Mouse (Mus musculus) intestine, postnatal 0 days (tissue): ENCODE data around the gene Hfe. TPM values are rescaled to one million over a fixed set of nuclear protein-coding genes. Genes with fewer than 3 reads are reported as not detected.
"Not testable (repeated sequence)": the region's sequence is repeated elsewhere in the genome, so short reads cannot be mapped to it uniquely, and the experiment has no call there.

Experiments used
- ATAC-seq: fragments of 200-750 bp; cut with Nextera tagmentation; 2 replicates; pipeline ENCODE4 v1.8.0; 2017; ENCODE audit warnings: mild to moderate bottlenecking, moderate TSS enrichment, moderate library complexity
- H3K27ac ChIP-seq: fragments of 300-500 bp; sonication (generic); 2 replicates; pipeline ENCODE4 v1.5.1; 2014; ENCODE audit warnings: mild to moderate bottlenecking, low read depth, low read length, moderate library complexity
- H3K27me3 ChIP-seq: fragments of 300-500 bp; sonication (generic); replicated peaks from 2 replicates; pipeline ENCODE4 v1.6.1; 2014; ENCODE audit warnings: low read length, mixed read lengths; ENCODE audit not compliant: control insufficient read depth, insufficient read depth
- H3K36me3 ChIP-seq: fragments of 300-500 bp; sonication (generic); 2 replicates; pipeline ENCODE4 v1.6.1; 2014; ENCODE audit warnings: mild to moderate bottlenecking, moderate library complexity; ENCODE audit not compliant: control insufficient read depth, insufficient read depth
- H3K4me1 ChIP-seq: fragments of 300-500 bp; sonication (generic); replicated peaks from 2 replicates; pipeline ENCODE4 v1.6.1; 2014; ENCODE audit warnings: antibody characterized with exemption, low read length, mixed read lengths; ENCODE audit not compliant: control insufficient read depth, insufficient read depth
- H3K4me2 ChIP-seq: fragments of 300-500 bp; sonication (generic); replicated peaks from 2 replicates; pipeline ENCODE4 v1.6.1; 2014; ENCODE audit warnings: low read depth, mild to moderate bottlenecking, moderate library complexity
- H3K4me3 ChIP-seq: fragments of 300-500 bp; sonication (generic); 2 replicates; pipeline ENCODE4 v1.5.1; 2014; ENCODE audit warnings: low read depth, low read length
- H3K9ac ChIP-seq: fragments of 300-500 bp; sonication (generic); 2 replicates; pipeline ENCODE4 v1.6.1; 2014; ENCODE audit warnings: mild to moderate bottlenecking, low read depth, low read length
- H3K9me3 ChIP-seq: fragments of 300-500 bp; sonication (generic); 2 replicates; pipeline ENCODE4 v1.6.1; 2016; ENCODE audit warnings: mixed run types; ENCODE audit not compliant: control insufficient read depth
- CTCF ChIP-seq: sonication (generic); IDR thresholded peaks from 2 replicates; pipeline ENCODE4 v1.5.1; 2016; ENCODE audit warnings: low read depth, mild to moderate bottlenecking, control low read depth, antibody characterized with exemption, moderate library complexity
- WGBS: fragments of 180-500 bp; shearing (Covaris S2); extraction: QIAGEN DNeasy Blood & Tissue Kit; methylation state at CpG from one replicate; pipeline ENCODE4 v1.1.7; 2014; 5-methylcytosine and 5-hydroxymethylcytosine counted together
- polyA plus RNA-seq: library from polyadenylated mRNA; unstranded; fragments of >200 nt; fragmentation: Nextera tagmentation; extraction: Ambion mirVana; gene quantifications from 2 replicates; pipeline ENCODE4 v1.2.1, GENCODE M21; 2015

Gene Hfe
- polyA plus RNA-seq, 1 experiment from 2014 or later: 12.5 TPM

GRCm38 (mm10) chr13:23730479-23730878, 19.8 kb upstream of the Hfe start:
- TF ChIP-seq CTCF: no peak
- peak overlapping the region; percentile 35 for H3K4me2 ChIP-seq
- WGBS: 17% methylated on average over 8 of the region's 8 CpGs

GRCm38 (mm10) chr13:23729706-23730105, 19.1 kb upstream of the Hfe start:
- no peak overlapping the region for H3K9ac ChIP-seq
- H3K27me3 ChIP-seq: no peaks in the 10 kb centered on the region
- H3K36me3 ChIP-seq: no peaks in the 10 kb centered on the region
- no peak overlapping the region for H3K4me2 ChIP-seq
- H3K4me3 ChIP-seq: no peak overlapping the region
- 90% methylated on average over 5 of the region's 5 CpGs for WGBS
- no peak for ATAC-seq
- no peak overlapping the region for H3K27ac ChIP-seq
- no peaks in the 10 kb centered on the region for H3K9me3 ChIP-seq
- no peak for TF ChIP-seq CTCF
- H3K4me1 ChIP-seq: no peaks in the 10 kb centered on the region

More at GRCm38 (mm10) chr13:23730479-23730878, 19.8 kb upstream of the Hfe start:
- no peaks in the 10 kb centered on the region for H3K36me3 ChIP-seq
- ATAC-seq: peak; percentile 75
- H3K4me3 ChIP-seq: no peak overlapping the region
- H3K27ac ChIP-seq: no peak overlapping the region
- H3K9ac ChIP-seq: no peak overlapping the region
- no peaks in the 10 kb centered on the region for H3K4me1 ChIP-seq
- no peaks in the 10 kb centered on the region for H3K27me3 ChIP-seq
- H3K9me3 ChIP-seq: no peaks in the 10 kb centered on the region

DNA sequence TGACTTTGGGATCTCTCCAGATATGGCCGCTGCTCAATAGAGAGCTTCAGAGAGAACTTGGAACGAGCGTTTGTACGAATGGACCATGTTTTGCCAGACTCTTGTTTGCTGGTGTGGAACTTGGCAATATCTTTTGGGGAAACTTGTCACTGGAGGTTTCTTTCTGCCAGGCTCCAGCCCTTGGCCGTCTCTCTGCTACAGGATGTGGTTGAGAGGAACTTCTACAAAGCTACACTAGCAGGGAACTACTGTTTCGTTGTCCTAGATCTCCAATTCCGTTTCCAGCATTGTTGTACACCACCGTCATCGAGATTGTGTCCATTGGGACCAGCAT, 18.5 kb upstream of the Hfe start:
- no peak overlapping the region for H3K4me3 ChIP-seq
- H3K9ac ChIP-seq: no peak overlapping the region
- no peaks in the 10 kb centered on the region for H3K27me3 ChIP-seq
- H3K27ac ChIP-seq: no peak overlapping the region
- H3K4me1 ChIP-seq: no peaks in the 10 kb centered on the region
- H3K4me2 ChIP-seq: no peak overlapping the region
- no peak for ATAC-seq
- H3K9me3 ChIP-seq: no peaks in the 10 kb centered on the region
- H3K36me3 ChIP-seq: no peaks in the 10 kb centered on the region
- no peak for TF ChIP-seq CTCF
- 92% methylated on average over 9 of the region's 9 CpGs for WGBS

- H3K9ac ChIP-seq: no peak overlapping the region
- no peak overlapping the region for H3K4me3 ChIP-seq
- 87% methylated on average over 18 of the region's 18 CpGs for WGBS
- no peaks in the 10 kb centered on the region for H3K27me3 ChIP-seq
- H3K4me2 ChIP-seq: no peak overlapping the region
- no peak overlapping the region for H3K27ac ChIP-seq
- TF ChIP-seq CTCF: no peak
- no peaks in the 10 kb centered on the region for H3K4me1 ChIP-seq
- ATAC-seq: no peak
- H3K9me3 ChIP-seq: no peaks in the 10 kb centered on the region
- no peaks in the 10 kb centered on the region for H3K36me3 ChIP-seq
Measured at GRCm38 (mm10) chr13:23728472-23729191, 18.0 kb upstream of the Hfe start.

DNA sequence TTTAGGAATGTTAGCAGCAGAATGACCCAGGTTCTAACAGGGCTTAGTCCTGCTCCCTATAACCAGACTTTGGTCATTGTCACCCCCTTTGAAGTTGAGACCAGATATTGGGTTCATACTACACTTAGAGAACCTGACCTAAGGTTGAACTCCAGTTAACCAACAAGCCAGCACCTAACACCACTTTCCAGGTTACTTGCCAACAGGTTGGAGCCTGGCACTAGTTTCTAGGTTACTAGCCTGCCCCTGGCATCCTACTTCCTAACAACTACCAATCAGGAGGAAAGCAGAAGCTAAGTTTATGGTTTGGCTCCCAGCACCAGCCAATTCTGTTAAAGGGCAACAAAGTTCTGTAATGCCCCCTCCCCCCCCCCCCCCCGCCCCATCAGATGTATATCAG, 14.6 kb upstream of the Hfe start:
- Histone ChIP-seq H3K36me3 (no peaks in the 10 kb centered on the region), H3K27me3 (no peaks in the 10 kb centered on the region), H3K9ac (no peak overlapping the region), H3K27ac (no peak overlapping the region), H3K4me3 (no peak overlapping the region), H3K4me2 (no peak overlapping the region), H3K9me3 (no peaks in the 10 kb centered on the region), H3K4me1 (no peaks in the 10 kb centered on the region)
- TF ChIP-seq CTCF: no peak
- ATAC-seq: no peak
- WGBS: no CpG with 5 or more reads among the region's 1 CpGs

DNA sequence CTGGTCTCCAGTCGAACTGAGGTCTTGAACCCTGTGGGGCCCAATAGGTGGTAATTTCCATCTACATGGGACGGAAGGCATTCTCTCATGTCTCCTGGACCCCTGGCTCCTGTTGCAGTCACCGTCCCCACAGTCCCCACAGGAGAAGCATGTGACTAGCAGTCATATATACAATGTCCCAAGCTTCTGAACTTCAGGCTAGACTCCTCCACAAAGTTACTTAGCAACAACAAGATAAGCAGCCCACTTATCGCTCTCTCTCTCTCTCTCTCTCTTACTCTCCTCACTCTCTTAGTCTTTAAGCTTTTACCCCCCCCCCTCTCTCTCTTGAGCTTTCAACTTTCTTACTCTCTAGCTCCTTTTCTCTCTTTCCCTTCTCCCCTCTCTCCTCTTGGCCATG, 13.6 kb upstream of the Hfe start:
- Histone ChIP-seq H3K4me1 (no peaks in the 10 kb centered on the region), H3K9ac (no peak overlapping the region), H3K27me3 (no peaks in the 10 kb centered on the region), H3K27ac (no peak overlapping the region), H3K4me3 (no peak overlapping the region), H3K9me3 (no peaks in the 10 kb centered on the region), H3K4me2 (no peak overlapping the region), H3K36me3 (no peaks in the 10 kb centered on the region)
- TF ChIP-seq CTCF: no peak
- ATAC-seq: no peak
- 76% methylated on average over 4 of the region's 4 CpGs for WGBS

- H3K4me1 ChIP-seq, H3K4me3 ChIP-seq, H3K27ac ChIP-seq, ATAC-seq, H3K36me3 ChIP-seq, H3K27me3 ChIP-seq, H3K9me3 ChIP-seq, H3K9ac ChIP-seq, H3K4me2 ChIP-seq: not testable (repeated sequence)
- whole genome bisulfite sequencing: 22% methylated on average over 2 of the region's 2 CpGs
Measured at GRCm38 (mm10) chr13:23717593-23718245, 7.1 kb upstream of the Hfe start.
